Mouse (Mus musculus): Measurements from ENCODE around the gene Arhgap15. TPM values are rescaled to one million over a fixed set of nuclear protein-coding genes. Genes with fewer than 3 reads are reported as not detected.

Arhgap15 gene
- polyA plus RNA-seq, 1 experiment, result 4.8 TPM

DNA sequence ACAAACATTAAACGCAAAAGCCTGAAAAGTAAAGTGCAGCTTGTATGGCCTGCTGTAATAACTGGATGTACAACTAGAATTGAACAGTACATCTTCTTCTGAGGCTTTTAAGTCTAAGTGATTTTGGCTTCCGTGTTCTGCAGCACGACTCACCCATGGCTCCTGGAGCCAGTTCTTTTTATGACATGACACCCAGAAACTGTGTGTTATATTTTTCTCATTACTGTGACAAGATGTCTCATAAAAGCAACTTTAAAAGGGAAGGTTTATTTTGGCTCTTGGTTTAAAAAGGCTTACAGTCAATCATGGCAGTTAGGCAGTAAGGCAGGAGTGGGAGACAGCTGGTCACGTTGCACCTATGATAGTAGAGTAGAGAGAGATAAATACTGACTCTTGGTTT lies 349.9 kb downstream of the Arhgap15 start:
- no peak for TF ChIP-seq POLR2A (IDR thresholded peaks at IDR 0.05; ENCODE audit: low read depth, low read length)
- no peak for TF ChIP-seq CTCF (IDR thresholded peaks at IDR 0.05; ENCODE audit: extremely low read depth, insufficient read depth, insufficient read length, insufficient replicate concordance)
- H3K36me3 ChIP-seq (ENCODE audit: control insufficient read depth, insufficient read depth, low read length), result peaks cover 3% of the 10 kb centered on the region; the same call in 1 of the 2 replicates
- H3K4me1 ChIP-seq (ENCODE audit: control insufficient read depth, insufficient read depth, insufficient read length), result no peaks in the 10 kb centered on the region
- no peak overlapping the region for H3K4me3 ChIP-seq (ENCODE audit: extremely low read depth, insufficient read depth, insufficient read length)
- no peak for DNase-seq (ENCODE audit: low read depth in 1 of 2, low spot score in 2 of 2)
- no peaks in the 10 kb centered on the region for H3K27me3 ChIP-seq (ENCODE audit: control insufficient read depth, insufficient read depth, low read length)
- no peak overlapping the region for H3K27ac ChIP-seq (ENCODE audit: insufficient read depth, low read length)
- 92% methylated on average over 4 of the region's 4 CpGs for WGBS

DNA sequence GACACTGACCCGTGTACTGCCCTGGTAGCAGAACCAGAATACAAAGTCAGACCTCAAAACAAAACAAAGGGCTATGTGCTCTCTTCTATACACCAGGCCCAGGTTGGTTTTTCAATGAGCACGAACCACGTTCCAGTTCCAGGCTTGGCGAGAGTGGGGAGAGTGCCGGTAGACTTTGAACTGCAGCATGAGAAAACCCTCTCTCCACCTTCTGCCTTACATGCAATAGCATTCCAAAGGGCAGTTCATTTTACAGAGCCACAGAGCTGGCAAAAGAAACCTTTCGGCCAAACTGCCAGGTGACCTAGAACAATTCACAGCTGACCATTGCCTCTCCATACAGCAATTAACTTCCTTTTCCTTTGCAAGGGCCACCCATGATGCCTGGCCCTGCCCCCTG lies 353.7 kb downstream of the Arhgap15 start:
- H3K36me3 ChIP-seq (ENCODE audit: control insufficient read depth, insufficient read depth, low read length), result peaks cover 3% of the 10 kb centered on the region
- no peaks in the 10 kb centered on the region for H3K27me3 ChIP-seq (ENCODE audit: control insufficient read depth, insufficient read depth, low read length)
- H3K27ac ChIP-seq (ENCODE audit: insufficient read depth, low read length), result no peak overlapping the region
- 94% methylated on average over 6 of the region's 6 CpGs for WGBS
- TF ChIP-seq POLR2A (IDR thresholded peaks at IDR 0.05; ENCODE audit: low read depth, low read length) (no peak), CTCF (IDR thresholded peaks at IDR 0.05; ENCODE audit: extremely low read depth, insufficient read depth, insufficient read length, insufficient replicate concordance) (no peak)
- H3K4me3 ChIP-seq (ENCODE audit: extremely low read depth, insufficient read depth, insufficient read length), result no peak overlapping the region
- no peaks in the 10 kb centered on the region for H3K4me1 ChIP-seq (ENCODE audit: control insufficient read depth, insufficient read depth, insufficient read length)
- DNase-seq (ENCODE audit: low read depth in 1 of 2, low spot score in 2 of 2), result no peak

DNA sequence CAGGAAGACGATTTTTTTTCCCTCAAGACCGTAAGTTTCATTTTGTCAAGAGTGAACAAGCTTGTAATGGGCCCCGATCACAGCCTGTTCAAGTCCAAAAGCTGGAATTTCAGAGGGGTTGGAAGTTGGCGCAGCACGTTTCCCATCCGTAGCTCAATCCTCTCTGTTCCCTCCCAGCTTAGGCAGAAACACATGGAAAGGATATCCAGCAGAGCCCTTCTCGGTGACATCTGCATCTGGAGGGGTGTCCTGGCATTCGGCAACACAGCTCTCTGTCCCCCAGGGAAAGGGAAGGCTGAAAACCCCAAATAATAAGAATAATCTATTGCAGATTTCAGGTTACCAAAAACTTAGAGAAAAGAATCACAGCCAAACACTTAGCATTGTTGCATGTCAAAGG lies 354.7 kb downstream of the Arhgap15 start:
- Histone ChIP-seq H3K27me3 (ENCODE audit: control insufficient read depth, insufficient read depth, low read length) (no peaks in the 10 kb centered on the region), H3K4me1 (ENCODE audit: control insufficient read depth, insufficient read depth, insufficient read length) (no peaks in the 10 kb centered on the region), H3K4me3 (ENCODE audit: extremely low read depth, insufficient read depth, insufficient read length) (no peak overlapping the region), H3K27ac (ENCODE audit: insufficient read depth, low read length) (no peak overlapping the region), H3K36me3 (ENCODE audit: control insufficient read depth, insufficient read depth, low read length) (peaks cover 1% of the 10 kb centered on the region; the same call in 1 of the 2 replicates)
- TF ChIP-seq CTCF (IDR thresholded peaks at IDR 0.05; ENCODE audit: extremely low read depth, insufficient read depth, insufficient read length, insufficient replicate concordance) (no peak), POLR2A (IDR thresholded peaks at IDR 0.05; ENCODE audit: low read depth, low read length) (no peak)
- DNase-seq (ENCODE audit: low read depth in 1 of 2, low spot score in 2 of 2), result no peak
- WGBS, result 93% methylated on average over 8 of the region's 8 CpGs

DNA sequence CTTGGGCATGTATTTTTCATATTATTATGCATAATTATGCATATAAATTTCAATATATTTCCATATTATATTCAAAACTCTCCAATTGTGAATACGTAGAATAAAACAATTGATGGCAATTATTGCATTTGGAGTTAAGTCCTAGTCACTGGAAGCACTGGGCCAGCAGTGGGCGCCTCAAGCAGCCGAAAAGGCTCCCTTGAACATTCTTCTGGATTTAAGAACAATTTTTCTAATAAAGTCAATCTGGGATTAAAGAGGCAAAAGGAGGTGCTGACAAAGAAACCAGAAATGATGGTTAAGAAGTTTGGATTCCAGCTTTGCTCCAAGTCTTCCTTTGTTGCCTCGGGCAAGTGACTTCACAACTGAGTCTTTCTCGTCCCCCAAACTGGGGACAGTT lies 355.1 kb downstream of the Arhgap15 start:
- TF ChIP-seq CTCF (IDR thresholded peaks at IDR 0.05; ENCODE audit: extremely low read depth, insufficient read depth, insufficient read length, insufficient replicate concordance), result no peak
- TF ChIP-seq POLR2A (IDR thresholded peaks at IDR 0.05; ENCODE audit: low read depth, low read length), result no peak
- no peak overlapping the region for H3K27ac ChIP-seq (ENCODE audit: insufficient read depth, low read length)
- no peak for DNase-seq (ENCODE audit: low read depth in 1 of 2, low spot score in 2 of 2)
- no peaks in the 10 kb centered on the region for H3K4me1 ChIP-seq (ENCODE audit: control insufficient read depth, insufficient read depth, insufficient read length)
- 90% methylated on average over 5 of the region's 5 CpGs for WGBS
- H3K36me3 ChIP-seq (ENCODE audit: control insufficient read depth, insufficient read depth, low read length), result peaks cover 1% of the 10 kb centered on the region; the same call in 1 of the 2 replicates
- no peak overlapping the region for H3K4me3 ChIP-seq (ENCODE audit: extremely low read depth, insufficient read depth, insufficient read length)
- no peaks in the 10 kb centered on the region for H3K27me3 ChIP-seq (ENCODE audit: control insufficient read depth, insufficient read depth, low read length)

DNA sequence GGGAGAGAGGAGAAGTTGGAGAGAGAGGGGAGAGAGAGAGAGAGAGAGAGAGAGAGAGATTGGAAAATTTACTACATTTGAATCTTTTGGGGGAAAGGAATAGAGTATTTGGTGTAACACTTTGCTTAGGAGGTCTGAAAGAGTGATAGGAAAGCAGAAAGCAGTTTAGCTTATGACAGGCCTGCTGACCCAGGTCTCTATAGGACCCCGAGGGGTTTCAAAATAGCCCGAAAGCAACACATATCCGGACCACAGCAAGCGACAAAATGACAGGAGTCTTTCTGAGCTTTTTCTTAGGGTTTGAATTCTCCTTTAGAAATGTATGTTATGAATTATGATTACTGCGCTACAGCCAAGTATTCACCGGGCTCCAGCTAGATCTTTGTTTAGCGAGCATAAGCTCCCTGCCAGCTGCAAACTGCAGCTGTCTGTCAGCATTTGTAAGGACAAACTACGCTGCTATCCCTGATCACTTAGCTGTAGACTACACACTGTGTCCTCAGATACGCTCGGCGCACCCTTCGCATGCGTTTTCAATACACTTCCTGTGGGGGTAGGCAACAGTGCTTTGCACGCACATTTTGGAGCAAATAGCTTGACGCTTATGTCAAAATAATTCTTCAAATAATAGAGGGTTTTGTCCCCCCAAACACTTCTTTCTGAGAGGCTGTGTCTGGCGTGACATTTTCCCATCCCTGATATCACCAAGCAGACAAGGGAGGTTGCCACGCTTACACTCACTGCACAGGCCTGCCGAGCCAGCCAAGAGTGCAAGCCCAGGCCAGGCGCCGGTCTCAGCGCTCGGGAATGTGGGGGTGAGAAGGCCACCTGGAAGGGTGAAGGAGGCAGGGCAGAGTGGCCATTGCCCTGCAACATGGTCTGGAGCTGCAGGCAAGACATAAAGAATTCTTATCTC lies 355.9 kb downstream of the Arhgap15 start:
- Histone ChIP-seq H3K4me3 (ENCODE audit: extremely low read depth, insufficient read depth, insufficient read length) (no peak overlapping the region), H3K4me1 (ENCODE audit: control insufficient read depth, insufficient read depth, insufficient read length) (no peaks in the 10 kb centered on the region), H3K27ac (ENCODE audit: insufficient read depth, low read length) (peak overlapping the region; percentile 46), H3K36me3 (ENCODE audit: control insufficient read depth, insufficient read depth, low read length) (peaks cover 1% of the 10 kb centered on the region; the same call in 1 of the 2 replicates), H3K27me3 (ENCODE audit: control insufficient read depth, insufficient read depth, low read length) (no peaks in the 10 kb centered on the region)
- 91% methylated on average over 22 of the region's 22 CpGs for WGBS
- no peak for TF ChIP-seq POLR2A (IDR thresholded peaks at IDR 0.05; ENCODE audit: low read depth, low read length)
- TF ChIP-seq CTCF (IDR thresholded peaks at IDR 0.05; ENCODE audit: extremely low read depth, insufficient read depth, insufficient read length, insufficient replicate concordance), result no peak
- no peak for DNase-seq (ENCODE audit: low read depth in 1 of 2, low spot score in 2 of 2)

DNA sequence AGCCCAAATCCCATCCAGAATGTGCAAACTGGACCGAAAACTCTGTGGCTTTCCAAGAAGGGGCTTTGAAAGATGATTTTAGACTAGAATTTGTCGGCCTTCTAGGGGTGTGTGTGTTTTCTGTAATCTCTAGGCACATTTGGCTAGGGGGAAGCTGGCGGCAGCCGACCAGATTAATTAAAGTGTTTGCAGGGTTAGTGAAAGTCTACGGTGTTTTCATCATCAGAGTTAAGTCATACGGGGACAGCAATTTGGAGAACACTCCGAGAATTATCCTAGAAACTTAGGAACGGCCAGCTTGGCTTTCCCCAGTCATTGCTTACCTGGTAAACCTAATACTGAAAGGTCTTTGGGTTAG lies 356.6 kb downstream of the Arhgap15 start:
- peak overlapping the region; percentile 41; the same call in 1 of the 2 replicates for H3K27ac ChIP-seq (ENCODE audit: insufficient read depth, low read length)

DNA sequence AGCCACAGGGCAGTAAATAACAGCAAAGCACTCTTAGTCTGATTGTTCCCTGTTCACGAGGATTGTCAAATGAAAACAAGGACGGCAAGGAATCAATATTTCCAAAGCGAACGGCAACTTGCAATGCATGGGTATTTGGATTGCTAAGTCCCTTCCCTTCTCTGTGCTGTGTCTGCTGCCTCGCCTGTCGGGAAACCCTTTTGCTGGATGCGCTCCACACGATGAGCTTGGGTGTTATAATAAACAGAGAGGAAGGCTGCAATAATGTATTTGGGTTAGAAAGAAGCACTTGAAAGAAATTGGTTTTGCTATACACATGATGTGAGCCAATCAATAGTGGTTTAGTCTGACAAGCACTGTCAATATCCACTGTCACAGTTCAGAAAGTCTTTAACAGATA lies 357.7 kb downstream of the Arhgap15 start:
- H3K4me1 ChIP-seq (ENCODE audit: control insufficient read depth, insufficient read depth, insufficient read length), result no peaks in the 10 kb centered on the region
- DNase-seq (ENCODE audit: low read depth in 1 of 2, low spot score in 2 of 2), result no peak
- no peak overlapping the region for H3K4me3 ChIP-seq (ENCODE audit: extremely low read depth, insufficient read depth, insufficient read length)
- WGBS, result 95% methylated on average over 8 of the region's 8 CpGs
- no peak overlapping the region for H3K27ac ChIP-seq (ENCODE audit: insufficient read depth, low read length)
- no peaks in the 10 kb centered on the region for H3K27me3 ChIP-seq (ENCODE audit: control insufficient read depth, insufficient read depth, low read length)
- TF ChIP-seq POLR2A (IDR thresholded peaks at IDR 0.05; ENCODE audit: low read depth, low read length) (no peak), CTCF (IDR thresholded peaks at IDR 0.05; ENCODE audit: extremely low read depth, insufficient read depth, insufficient read length, insufficient replicate concordance) (no peak)
- peaks cover 1% of the 10 kb centered on the region; the same call in 1 of the 2 replicates for H3K36me3 ChIP-seq (ENCODE audit: control insufficient read depth, insufficient read depth, low read length)

More for the DNA sequence above, 356.6 kb downstream of the Arhgap15 start:
- DNase-seq (ENCODE audit: low read depth in 1 of 2, low spot score in 2 of 2), result no peak
- Histone ChIP-seq H3K4me1 (ENCODE audit: control insufficient read depth, insufficient read depth, insufficient read length) (no peaks in the 10 kb centered on the region), H3K27me3 (ENCODE audit: control insufficient read depth, insufficient read depth, low read length) (no peaks in the 10 kb centered on the region), H3K36me3 (ENCODE audit: control insufficient read depth, insufficient read depth, low read length) (peaks cover 1% of the 10 kb centered on the region; the same call in 1 of the 2 replicates), H3K4me3 (ENCODE audit: extremely low read depth, insufficient read depth, insufficient read length) (no peak overlapping the region)
- no peak for TF ChIP-seq POLR2A (IDR thresholded peaks at IDR 0.05; ENCODE audit: low read depth, low read length)
- no peak for TF ChIP-seq CTCF (IDR thresholded peaks at IDR 0.05; ENCODE audit: extremely low read depth, insufficient read depth, insufficient read length, insufficient replicate concordance)
- 91% methylated on average over 8 of the region's 8 CpGs for WGBS
